Mouse (Mus musculus): Measurements from ENCODE around the gene Tbc1d9. TPM values are rescaled to one million over a fixed set of nuclear protein-coding genes. Genes with fewer than 3 reads are reported as not detected.
"Not testable (repeated sequence)": the region's sequence is repeated elsewhere in the genome, so short reads cannot be mapped to it uniquely, and the experiment has no call there.

The Tbc1d9 gene
- polyA plus RNA-seq, 1 experiment from 2014 or later: 2.6 TPM

GRCm38 (mm10) chr8:83304946-83305345 is 139.8 kb downstream of the Tbc1d9 start:
- H3K9ac ChIP-seq: no peak overlapping the region
- WGBS: 88% methylated on average over 1 of the region's 1 CpGs
- no peak overlapping the region for H3K4me2 ChIP-seq (replicated peaks)
- no peak overlapping the region for H3K27ac ChIP-seq
- no peak overlapping the region for H3K4me3 ChIP-seq (replicated peaks)
- no peaks in the 10 kb centered on the region for H3K9me3 ChIP-seq
- H3K36me3 ChIP-seq: no peaks in the 10 kb centered on the region
- H3K27me3 ChIP-seq (replicated peaks): no peaks in the 10 kb centered on the region
- ATAC-seq: no peak
- no peaks in the 10 kb centered on the region for H3K4me1 ChIP-seq (replicated peaks)

GRCm38 (mm10) chr8:83309836-83310235 is 144.7 kb downstream of the Tbc1d9 start:
- Histone ChIP-seq H3K36me3 (no peaks in the 10 kb centered on the region), H3K27ac (no peak overlapping the region), H3K9ac (no peak overlapping the region), H3K4me2 (replicated peaks) (no peak overlapping the region), H3K27me3 (replicated peaks) (no peaks in the 10 kb centered on the region), H3K4me3 (replicated peaks) (no peak overlapping the region), H3K9me3 (no peaks in the 10 kb centered on the region), H3K4me1 (replicated peaks) (no peaks in the 10 kb centered on the region)
- WGBS: 92% methylated on average over 6 of the region's 6 CpGs
- no peak for ATAC-seq

DNA sequence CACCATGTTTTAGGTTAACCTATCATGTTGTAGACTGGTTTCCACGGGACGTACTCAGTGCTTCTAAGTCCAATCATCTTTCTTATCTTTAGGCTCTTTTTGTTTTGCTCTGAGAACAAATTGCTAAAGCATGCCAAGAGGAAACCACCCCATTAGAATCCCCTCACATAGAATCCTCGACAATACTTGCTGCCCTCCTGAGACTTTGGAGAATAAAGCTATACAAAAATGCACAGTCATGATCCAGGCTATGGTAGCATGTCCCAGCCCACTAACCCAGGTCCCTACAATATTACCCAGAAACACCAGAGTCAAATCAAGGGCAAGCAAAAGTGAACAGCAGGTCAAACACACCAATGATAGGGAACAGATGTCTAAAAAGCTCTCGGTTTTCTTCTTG is 149.9 kb downstream of the Tbc1d9 start:
- not testable (repeated sequence) for H3K9ac ChIP-seq; H3K4me1 ChIP-seq (replicated peaks); H3K36me3 ChIP-seq; H3K4me3 ChIP-seq (replicated peaks); H3K27me3 ChIP-seq (replicated peaks); ATAC-seq; H3K9me3 ChIP-seq; H3K4me2 ChIP-seq (replicated peaks); H3K27ac ChIP-seq
- WGBS: 88% methylated on average over 4 of the region's 4 CpGs

- no peak for ATAC-seq
- no peak overlapping the region for H3K4me3 ChIP-seq (replicated peaks)
- H3K27ac ChIP-seq: no peak overlapping the region
- H3K4me1 ChIP-seq (replicated peaks): no peaks in the 10 kb centered on the region
- no peak overlapping the region for H3K9ac ChIP-seq
- H3K36me3 ChIP-seq: no peaks in the 10 kb centered on the region
- H3K9me3 ChIP-seq: no peaks in the 10 kb centered on the region
- no peak overlapping the region for H3K4me2 ChIP-seq (replicated peaks)
- 91% methylated on average over 2 of the region's 2 CpGs for WGBS
- no peaks in the 10 kb centered on the region for H3K27me3 ChIP-seq (replicated peaks)
These were observed 150.5 kb downstream of the Tbc1d9 start for GRCm38 (mm10) chr8:83315691-83316090.

- H3K36me3 ChIP-seq: no peaks in the 10 kb centered on the region
- no peaks in the 10 kb centered on the region for H3K27me3 ChIP-seq (replicated peaks)
These were observed 155.4 kb downstream of the Tbc1d9 start for GRCm38 (mm10) chr8:83320543-83320942.

GRCm38 (mm10) chr8:83322374-83322773 is 157.2 kb downstream of the Tbc1d9 start:
- H3K9ac ChIP-seq: no peak overlapping the region
- WGBS: 93% methylated on average over 6 of the region's 6 CpGs

More at GRCm38 (mm10) chr8:83320543-83320942, 155.4 kb downstream of the Tbc1d9 start:
- no peak for ATAC-seq
- WGBS: 96% methylated on average over 3 of the region's 3 CpGs
- H3K4me2 ChIP-seq (replicated peaks): no peak overlapping the region
- H3K9ac ChIP-seq: no peak overlapping the region
- H3K4me3 ChIP-seq (replicated peaks): no peak overlapping the region
- no peaks in the 10 kb centered on the region for H3K9me3 ChIP-seq
- no peaks in the 10 kb centered on the region for H3K4me1 ChIP-seq (replicated peaks)
- no peak overlapping the region for H3K27ac ChIP-seq

More at GRCm38 (mm10) chr8:83322374-83322773, 157.2 kb downstream of the Tbc1d9 start:
- Histone ChIP-seq H3K27ac (no peak overlapping the region), H3K4me1 (replicated peaks) (no peaks in the 10 kb centered on the region), H3K36me3 (no peaks in the 10 kb centered on the region), H3K27me3 (replicated peaks) (no peaks in the 10 kb centered on the region), H3K4me3 (replicated peaks) (no peak overlapping the region), H3K4me2 (replicated peaks) (no peak overlapping the region), H3K9me3 (no peaks in the 10 kb centered on the region)
- no peak for ATAC-seq

Other genes starting within 250 kb of the Tbc1d9 start
- 1.3 and 2.2 TPM in 2 replicates for gene Gm10645, start 818 bp downstream of the Tbc1d9 start, polyA plus RNA-seq (2015; fragmentation: Nextera tagmentation; extraction: Ambion mirVana)
- gene Ucp1, start 125.0 kb downstream of the Tbc1d9 start, polyA plus RNA-seq (2015; fragmentation: Nextera tagmentation; extraction: Ambion mirVana): not detected in 2 replicates
- gene Elmod2, start 167.1 kb downstream of the Tbc1d9 start, polyA plus RNA-seq (2015; fragmentation: Nextera tagmentation; extraction: Ambion mirVana): 11.6 and 11.9 TPM in 2 replicates
- not detected in 2 replicates for gene Mgat4d, start 183.1 kb downstream of the Tbc1d9 start, polyA plus RNA-seq (2015; fragmentation: Nextera tagmentation; extraction: Ambion mirVana)
- 0.48 and 0.55 TPM in 2 replicates for gene Clgn, start 224.5 kb downstream of the Tbc1d9 start, polyA plus RNA-seq (2015; fragmentation: Nextera tagmentation; extraction: Ambion mirVana)